Mouse (Mus musculus): ENCODE results near the gene Cyth1. TPM values are rescaled to one million over a fixed set of nuclear protein-coding genes. Genes with fewer than 3 reads are reported as not detected.

Cyth1 gene
- total and polyA plus RNA-seq, 2 experiments from 2014 or later = 23.7 to 64.1 TPM

DNA sequence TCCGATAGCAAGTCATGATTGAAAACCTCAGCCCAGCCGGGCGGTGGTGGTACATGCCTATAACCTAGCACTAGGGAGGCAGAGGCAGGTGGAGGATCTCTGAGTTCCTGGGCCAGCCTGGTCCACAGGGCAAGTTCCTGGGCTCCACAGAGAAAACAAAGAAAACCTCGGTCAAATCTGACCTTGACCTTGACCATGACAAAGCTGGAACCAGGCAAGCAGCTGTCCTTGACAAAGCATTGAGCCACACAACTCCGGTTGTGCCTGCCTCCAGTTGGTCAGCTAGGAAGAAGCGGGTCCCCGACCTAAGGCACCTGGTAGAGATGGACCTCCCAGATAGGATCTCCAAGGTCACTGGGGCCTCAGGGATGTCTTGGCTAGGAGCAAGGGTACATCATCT lies 8.0 kb upstream of the Cyth1 start:
- Histone ChIP-seq H3K27me3 (ENCODE audit: insufficient read depth, low read length) (no peaks in the 10 kb centered on the region), H3K36me3 (ENCODE audit: insufficient read depth) (peaks cover 43% of the 10 kb centered on the region), H3K9ac (no peak overlapping the region), H3K4me2 (ENCODE audit: low read depth) (no peak overlapping the region), H3K4me3 (ENCODE audit: low read depth, low read length) (no peak overlapping the region), H3K4me1 (ENCODE audit: insufficient read depth) (peaks cover 16% of the 10 kb centered on the region), H3K9me3 (ENCODE audit: low read length) (no peaks in the 10 kb centered on the region), H3K27ac (ENCODE audit: low read depth, low read length) (no peak overlapping the region)
- DNase-seq = no peak
- 94% methylated on average over 7 of the region's 7 CpGs for WGBS
- no peak for ATAC-seq
- no peak for TF ChIP-seq CTCF (IDR thresholded peaks at IDR 0.05; ENCODE audit: low read depth)

DNA sequence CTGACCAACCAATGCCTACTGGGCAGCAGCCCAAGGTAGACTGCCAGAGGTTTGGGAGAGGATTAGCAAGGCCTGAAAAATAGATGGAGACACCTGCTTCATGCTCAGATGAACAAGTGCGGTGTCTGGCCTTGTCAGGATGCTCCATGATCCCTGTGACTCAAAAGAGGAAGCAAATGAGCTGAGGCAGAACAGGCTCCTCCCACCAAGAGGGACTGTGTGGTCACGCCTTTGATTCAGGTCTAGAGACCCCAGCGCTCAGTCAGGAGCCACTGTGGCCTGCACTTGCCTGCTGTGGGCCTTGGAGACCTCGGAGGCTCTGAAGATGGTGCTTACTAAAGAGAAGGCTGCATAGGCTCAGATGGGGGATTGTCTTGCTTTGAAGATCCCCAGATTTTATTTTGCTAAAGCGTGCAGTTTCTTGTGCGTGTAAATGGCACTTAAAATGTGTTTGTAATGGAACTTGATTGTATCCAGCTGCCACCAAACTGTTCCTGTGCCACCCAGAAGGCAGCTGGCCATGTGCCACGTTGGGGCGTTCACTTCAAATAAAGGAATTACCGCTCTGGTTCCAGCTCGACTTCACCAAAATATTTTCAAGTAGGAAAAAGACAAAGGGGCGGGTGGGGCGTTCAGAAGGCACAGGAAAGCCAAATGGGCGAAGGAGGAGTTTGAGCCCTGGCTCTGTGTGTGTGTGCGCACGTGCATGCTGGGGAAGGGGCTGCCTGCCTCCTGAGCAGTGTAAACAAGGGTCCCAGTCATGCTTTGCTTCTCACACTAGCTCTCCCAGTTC lies 6.0 kb upstream of the Cyth1 start:
- Histone ChIP-seq H3K36me3 (ENCODE audit: insufficient read depth) (peaks cover 24% of the 10 kb centered on the region), H3K4me3 (ENCODE audit: low read depth, low read length) (no peak overlapping the region), H3K9ac (no peak overlapping the region), H3K27me3 (ENCODE audit: insufficient read depth, low read length) (no peaks in the 10 kb centered on the region), H3K4me1 (ENCODE audit: insufficient read depth) (peaks cover 16% of the 10 kb centered on the region), H3K4me2 (ENCODE audit: low read depth) (no peak overlapping the region), H3K27ac (ENCODE audit: low read depth, low read length) (peak overlapping the region; percentile 83), H3K9me3 (ENCODE audit: low read length) (no peaks in the 10 kb centered on the region)
- TF ChIP-seq CTCF (IDR thresholded peaks at IDR 0.05; ENCODE audit: low read depth) = no peak
- peak; percentile 92 for ATAC-seq
- DNase-seq = peak; percentile 87
- WGBS = 15% methylated on average over 15 of the region's 15 CpGs

DNA sequence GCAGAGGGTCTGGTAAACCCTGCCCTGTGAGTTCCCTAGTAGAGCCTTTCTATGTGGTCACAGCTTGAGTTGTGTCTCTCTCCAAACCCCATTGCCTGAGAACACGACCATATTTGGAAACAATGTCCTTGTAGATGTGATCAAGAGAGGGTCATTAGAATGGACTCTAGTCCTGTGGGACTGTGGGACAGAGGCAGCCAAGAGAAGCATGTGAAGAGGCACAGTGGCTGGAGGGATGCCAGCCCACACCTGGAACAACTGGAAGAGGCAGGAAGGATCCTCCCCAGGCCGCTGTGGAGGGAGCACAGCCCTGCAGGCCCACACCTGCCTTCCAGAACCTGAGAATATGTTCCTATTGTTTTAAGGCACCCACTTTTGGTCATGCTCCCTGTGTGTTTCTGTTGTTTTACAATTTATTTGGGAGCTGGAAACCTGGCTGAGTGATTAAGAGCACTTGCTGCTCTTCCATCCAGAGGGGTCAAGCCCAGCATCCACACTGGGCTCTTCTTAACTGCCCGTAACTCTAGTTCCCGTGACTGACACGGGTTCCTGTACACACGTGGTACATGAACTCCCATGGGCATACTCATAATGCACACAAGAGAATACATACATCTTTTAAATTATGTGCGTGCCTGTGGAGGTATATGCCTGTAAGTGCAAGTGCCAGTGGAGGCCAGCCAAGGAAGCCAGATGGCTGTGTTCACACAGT lies 5.2 kb upstream of the Cyth1 start:
- Histone ChIP-seq H3K4me2 (ENCODE audit: low read depth) (no peak overlapping the region), H3K9ac (no peak overlapping the region), H3K27ac (ENCODE audit: low read depth, low read length) (peak overlapping the region; percentile 83), H3K27me3 (ENCODE audit: insufficient read depth, low read length) (no peaks in the 10 kb centered on the region), H3K36me3 (ENCODE audit: insufficient read depth) (peaks cover 16% of the 10 kb centered on the region), H3K4me1 (ENCODE audit: insufficient read depth) (peaks cover 19% of the 10 kb centered on the region), H3K9me3 (ENCODE audit: low read length) (no peaks in the 10 kb centered on the region), H3K4me3 (ENCODE audit: low read depth, low read length) (no peak overlapping the region)
- WGBS = 78% methylated on average over 7 of the region's 7 CpGs
- no peak for ATAC-seq
- DNase-seq = no peak
- TF ChIP-seq CTCF (IDR thresholded peaks at IDR 0.05; ENCODE audit: low read depth) = no peak

DNA sequence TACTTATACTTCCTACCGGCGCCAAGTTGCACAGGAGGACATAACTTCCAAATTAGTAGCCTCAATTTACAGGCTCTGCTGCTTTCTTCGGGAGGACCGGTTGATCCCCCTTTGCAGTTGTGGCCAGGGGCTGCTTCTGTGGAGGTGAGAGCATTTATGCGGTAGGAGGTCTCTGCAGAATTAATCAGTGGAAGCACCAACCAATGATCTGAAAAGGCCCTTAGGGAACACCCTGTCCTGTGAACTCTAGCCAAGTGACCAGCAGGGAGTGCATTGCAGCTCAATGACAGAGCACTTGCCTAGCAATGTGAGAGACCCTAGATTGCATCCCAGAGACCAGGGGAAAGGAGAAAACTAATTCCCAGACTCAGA lies 606 bp upstream of the Cyth1 start:
- peak; percentile 10 for ATAC-seq
- Histone ChIP-seq H3K27me3 (ENCODE audit: insufficient read depth, low read length) (no peaks in the 10 kb centered on the region), H3K27ac (ENCODE audit: low read depth, low read length) (peak overlapping the region; percentile 64), H3K4me1 (ENCODE audit: insufficient read depth) (peaks cover 17% of the 10 kb centered on the region), H3K4me3 (ENCODE audit: low read depth, low read length) (peak overlapping the region; percentile 84), H3K36me3 (ENCODE audit: insufficient read depth) (no peaks in the 10 kb centered on the region), H3K9ac (peak overlapping the region; percentile 74), H3K9me3 (ENCODE audit: low read length) (no peaks in the 10 kb centered on the region), H3K4me2 (ENCODE audit: low read depth) (peak overlapping the region; percentile 92)
- no peak for DNase-seq
- 1% methylated on average over 5 of the region's 5 CpGs for WGBS
- TF ChIP-seq CTCF (IDR thresholded peaks at IDR 0.05; ENCODE audit: low read depth) = no peak; the same call in 1 of the 2 replicates

DNA sequence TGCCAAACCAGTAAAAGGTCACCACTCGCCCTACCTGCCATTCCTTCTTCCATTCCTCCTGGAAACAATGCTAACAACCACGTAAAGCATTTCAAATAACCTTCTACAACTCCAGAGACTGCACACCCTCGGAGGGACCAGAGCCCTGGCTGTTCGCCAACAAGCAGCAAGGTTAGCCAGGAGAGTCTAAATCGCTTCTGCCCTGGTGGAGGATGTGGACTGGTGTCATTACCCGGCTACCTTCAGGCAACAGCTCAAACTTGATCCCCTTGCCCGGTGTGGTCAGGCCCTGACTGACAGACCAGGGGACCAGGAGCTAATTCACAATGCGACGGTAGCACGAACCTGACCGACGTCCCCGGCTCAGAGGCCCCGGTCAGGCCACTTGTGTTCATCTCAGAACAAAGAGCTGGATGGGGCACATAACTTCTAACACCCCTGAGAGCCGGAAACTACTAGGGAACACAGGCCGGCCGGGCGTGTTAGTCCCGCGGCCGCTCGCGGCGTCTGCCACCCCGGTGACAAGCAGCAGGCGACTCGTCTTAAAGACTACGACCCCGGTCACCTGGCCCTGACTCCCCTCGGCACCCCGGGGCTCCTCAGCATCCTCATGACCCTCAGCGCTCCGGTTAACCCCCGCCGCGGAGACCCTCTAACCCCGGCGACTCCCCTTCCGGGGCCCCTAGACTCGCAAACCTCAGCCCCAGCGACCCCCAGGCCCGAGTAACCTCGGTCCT lies 865 bp downstream of the Cyth1 start:
- TF ChIP-seq CTCF (IDR thresholded peaks at IDR 0.05; ENCODE audit: low read depth) = no peak

DNA sequence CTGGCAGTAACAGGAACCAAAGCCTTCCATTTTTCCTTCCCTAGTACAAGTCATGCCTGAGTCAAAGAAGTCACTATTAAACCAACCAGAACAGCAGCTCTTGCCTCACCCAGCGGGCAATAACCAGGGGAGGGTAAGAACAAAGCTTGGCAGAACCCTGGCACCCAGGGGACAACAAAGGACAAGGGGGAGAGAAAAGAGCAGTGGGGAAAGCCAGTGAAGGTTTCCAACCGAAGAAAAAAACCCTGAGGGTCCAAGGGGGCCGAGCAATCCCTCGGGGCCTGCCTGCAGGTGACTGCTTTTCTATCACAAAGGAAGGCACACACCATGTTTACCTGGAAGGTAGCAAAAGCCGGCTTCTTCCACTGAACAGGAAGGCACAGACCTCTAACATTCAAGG lies 1.7 kb downstream of the Cyth1 start:
- H3K4me3 ChIP-seq (ENCODE audit: low read depth, low read length) = peak overlapping the region; percentile 84
- TF ChIP-seq CTCF (IDR thresholded peaks at IDR 0.05; ENCODE audit: low read depth) = no peak
- no peaks in the 10 kb centered on the region for H3K27me3 ChIP-seq (ENCODE audit: insufficient read depth, low read length)
- H3K9me3 ChIP-seq (ENCODE audit: low read length) = no peaks in the 10 kb centered on the region
- ATAC-seq (no peak), DNase-seq (no peak)
- H3K4me2 ChIP-seq (ENCODE audit: low read depth) = peak overlapping the region; percentile 92
- 45% methylated on average over 5 of the region's 5 CpGs for WGBS
- no peak overlapping the region for H3K27ac ChIP-seq (ENCODE audit: low read depth, low read length)
- H3K36me3 ChIP-seq (ENCODE audit: insufficient read depth) = no peaks in the 10 kb centered on the region
- 0 out of 2 replicates have a peak overlapping the region, but pooled peaks have one; percentile 74 for H3K9ac ChIP-seq
- peaks cover 9% of the 10 kb centered on the region for H3K4me1 ChIP-seq (ENCODE audit: insufficient read depth)

More for the DNA sequence above, 865 bp downstream of the Cyth1 start:
- ATAC-seq (no peak), DNase-seq (peak; percentile 39)
- H3K4me2 ChIP-seq (ENCODE audit: low read depth) = peak overlapping the region; percentile 92
- peaks cover 9% of the 10 kb centered on the region for H3K4me1 ChIP-seq (ENCODE audit: insufficient read depth)
- peak overlapping the region; percentile 74 for H3K9ac ChIP-seq
- H3K36me3 ChIP-seq (ENCODE audit: insufficient read depth) = no peaks in the 10 kb centered on the region
- peak overlapping the region; percentile 73 for H3K27ac ChIP-seq (ENCODE audit: low read depth, low read length)
- no peaks in the 10 kb centered on the region for H3K9me3 ChIP-seq (ENCODE audit: low read length)
- 3% methylated on average over 43 of the region's 43 CpGs for WGBS
- H3K27me3 ChIP-seq (ENCODE audit: insufficient read depth, low read length) = no peaks in the 10 kb centered on the region
- peak overlapping the region; percentile 84 for H3K4me3 ChIP-seq (ENCODE audit: low read depth, low read length)
